Mouse (Mus musculus) thymus, adult 2 months (tissue): ENCODE results near the gene Fank1.

Experiments used
- CTCF ChIP-seq: fragments of 200-500 bp; IDR thresholded peaks from 2 replicates; pipeline ENCODE4 v1.5.1; 2012; ENCODE audit warnings: mild to moderate bottlenecking, control low read depth, low read length, moderate library complexity, borderline replicate concordance; ENCODE audit not compliant: control insufficient read depth, poor library complexity, insufficient read depth; ENCODE audit errors: extremely low read depth
- POLR2A ChIP-seq: fragments of 200-500 bp; IDR thresholded peaks from 2 replicates; pipeline ENCODE4 v1.6.1; 2012; ENCODE audit warnings: mild to moderate bottlenecking, low read length, control low read depth, moderate library complexity; ENCODE audit not compliant: control insufficient read depth, poor library complexity, insufficient read depth; ENCODE audit errors: extremely low read depth

- TF ChIP-seq POLR2A, result no peak
- no peak for TF ChIP-seq CTCF
Observed at GRCm38 (mm10) chr7:133744209-133744608, 32.5 kb upstream of the Fank1 start.
